Mouse (Mus musculus): ENCODE data around the gene Ylpm1. TPM values are rescaled to one million over a fixed set of nuclear protein-coding genes. Genes with fewer than 3 reads are reported as not detected.

The Ylpm1 gene
- polyA plus RNA-seq (2021; fragmentation: Nextera tagmentation) = 8.1 and 18.9 TPM in 2 replicates
- long read RNA-seq, experiment 1, partial matches to known transcripts = 28 of 43 reads
- long read RNA-seq, experiment 1, other reads (novel, unspliced or antisense) = 11 of 43 reads
- long read RNA-seq, experiment 2, partial matches to known transcripts = 16 of 21 reads
- long read RNA-seq, experiment 2, other reads (novel, unspliced or antisense) = 4 of 21 reads

DNA sequence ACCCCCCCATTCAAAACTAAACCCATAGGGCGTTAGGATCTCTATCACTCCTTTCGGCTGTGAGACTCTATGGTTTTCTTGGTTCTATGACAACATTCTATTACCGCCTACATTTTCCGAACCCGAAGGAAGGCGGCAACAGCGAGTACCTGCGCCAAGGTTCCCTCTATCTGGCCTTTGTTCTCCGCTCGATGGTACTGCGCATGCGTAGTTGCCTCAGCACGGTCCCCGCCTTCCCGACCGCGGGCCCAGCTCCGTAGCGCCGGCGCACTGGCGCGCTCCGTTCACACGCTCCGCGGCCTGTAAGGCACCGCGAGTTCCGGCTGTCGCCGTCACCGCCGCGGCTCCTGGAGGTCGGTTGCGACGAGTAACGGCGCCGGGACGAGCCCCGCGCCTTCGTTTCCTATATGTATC lies at the start of gene Ylpm1:
TSS of gene Ylpm1 (plus strand) at position 239 of the 414 bp plus-strand sequence.

DNA sequence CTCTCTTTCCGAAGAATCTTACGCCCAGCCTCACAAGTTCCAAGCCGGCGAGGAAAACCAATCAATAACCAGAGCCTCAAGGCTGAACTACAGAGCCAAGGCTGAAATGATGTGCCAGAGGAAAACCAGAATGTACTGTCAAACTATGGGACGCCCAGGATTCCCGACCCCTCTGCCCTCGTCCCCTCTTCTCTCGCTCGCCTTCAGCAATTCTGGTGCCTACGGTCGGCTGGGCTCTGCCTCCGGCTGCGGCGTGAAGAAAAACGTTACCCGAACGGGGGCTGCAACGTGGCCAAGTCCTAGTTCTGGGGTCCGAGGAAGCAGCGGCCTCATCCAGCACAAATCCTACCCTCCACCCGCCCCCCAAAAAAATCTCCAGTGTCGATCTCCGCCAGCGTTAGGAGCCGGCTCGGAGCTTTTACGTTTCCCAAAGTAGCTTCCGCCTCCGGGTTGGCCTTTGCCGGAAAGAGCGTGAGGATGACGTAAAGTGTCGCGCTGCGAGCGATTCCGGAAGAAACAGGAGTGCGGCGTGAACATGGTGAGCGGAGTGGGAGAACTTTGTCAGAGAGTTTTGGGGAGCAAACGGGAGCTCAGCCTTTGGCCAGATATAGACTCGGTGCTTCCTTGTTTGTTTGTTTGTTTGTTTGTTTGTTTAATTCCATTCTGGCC lies 25.6 kb upstream of the Ylpm1 start, which contains the start of the genes Fcf1 and Arel1:
TSS of gene Fcf1 (plus strand) at position 470 of the 669 bp plus-strand sequence.
TSS of gene Arel1 (minus strand) at position 473 of the 669 bp plus-strand sequence.

DNA sequence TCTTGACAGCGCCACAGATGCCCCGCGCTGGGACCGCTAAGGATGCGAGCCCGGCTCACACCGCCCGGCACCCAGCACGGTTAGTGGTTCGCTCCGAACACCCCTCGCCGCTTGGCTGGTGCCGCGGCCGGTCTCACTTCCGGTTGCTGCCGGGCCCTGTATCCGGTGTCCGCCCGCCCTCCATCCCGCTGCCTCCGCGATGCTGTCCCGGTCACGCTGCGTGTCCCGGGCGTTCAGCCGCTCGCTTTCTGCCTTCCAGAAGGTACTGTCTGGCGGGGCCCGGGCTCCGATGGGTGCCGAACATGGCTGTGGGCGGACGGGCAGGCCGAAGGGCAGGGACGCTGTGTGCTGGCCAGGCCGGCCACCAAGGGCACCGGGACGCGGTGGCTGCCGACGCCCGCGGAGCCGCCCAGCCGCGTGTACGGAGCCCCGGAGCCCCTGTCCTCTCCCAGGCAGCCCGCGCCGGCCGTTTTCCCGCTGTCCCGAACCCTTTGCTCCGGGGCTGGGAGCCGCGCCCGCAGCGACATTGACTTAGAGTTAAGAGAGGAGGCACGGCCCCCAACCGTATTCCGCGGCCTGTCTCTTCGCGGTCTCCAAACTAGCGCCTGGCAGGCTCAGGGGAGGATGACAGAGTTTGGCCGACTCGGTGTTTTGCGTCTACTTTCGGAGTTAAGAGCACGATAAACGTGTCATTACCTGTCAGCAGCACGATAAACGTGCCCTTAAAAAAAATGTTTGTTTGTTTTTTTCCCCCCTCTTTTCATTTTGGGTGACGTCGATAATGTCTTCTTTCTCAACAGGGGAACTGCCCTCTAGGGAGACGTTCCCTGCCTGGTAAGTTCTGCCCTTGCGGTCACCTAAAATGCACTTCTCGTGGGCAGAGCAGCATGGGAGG lies 114.8 kb downstream of the Ylpm1 start, which contains the start of the genes Prox2 and Dlst:
TSS of gene Prox2 (minus strand) at position 62 of the 895 bp plus-strand sequence.
TSS of gene Dlst (plus strand) at position 136 of the 895 bp plus-strand sequence.

Other genes with a start within 250 kb of the Ylpm1 start
- gene Npc2, start 223.2 kb upstream of the Ylpm1 start, polyA plus RNA-seq (2021; fragmentation: Nextera tagmentation) = 59.3 and 61.4 TPM in 2 replicates
- 116 and 127 TPM in 2 replicates for gene Isca2, start 223.1 kb upstream of the Ylpm1 start, polyA plus RNA-seq (2021; fragmentation: Nextera tagmentation)
- 0.04 TPM in 1 of 2 replicates, not detected in the other for gene Ltbp2, start 119.8 kb upstream of the Ylpm1 start, polyA plus RNA-seq (2021; fragmentation: Nextera tagmentation)
- gene Fcf1, start 25.4 kb upstream of the Ylpm1 start, polyA plus RNA-seq (2021; fragmentation: Nextera tagmentation) = 66.0 and 72.3 TPM in 2 replicates
- gene Arel1, start 25.4 kb upstream of the Ylpm1 start, polyA plus RNA-seq (2021; fragmentation: Nextera tagmentation) = 13.0 and 15.5 TPM in 2 replicates
- gene Prox2, start 114.4 kb downstream of the Ylpm1 start, polyA plus RNA-seq (2021; fragmentation: Nextera tagmentation) = 1.0 and 1.6 TPM in 2 replicates
- gene Dlst, start 114.5 kb downstream of the Ylpm1 start, polyA plus RNA-seq (2021; fragmentation: Nextera tagmentation) = 55.3 and 55.9 TPM in 2 replicates
- 18.1 and 20.4 TPM in 2 replicates for gene Rps6kl1, start 154.9 kb downstream of the Ylpm1 start, polyA plus RNA-seq (2021; fragmentation: Nextera tagmentation)
- gene Pgf, start 181.5 kb downstream of the Ylpm1 start, polyA plus RNA-seq (2021; fragmentation: Nextera tagmentation) = 2.9 and 3.6 TPM in 2 replicates
- gene Eif2b2, start 223.2 kb downstream of the Ylpm1 start, polyA plus RNA-seq (2021; fragmentation: Nextera tagmentation) = 67.2 and 74.8 TPM in 2 replicates